Mouse (Mus musculus) bone marrow macrophage, adult 2 months (primary cell): ENCODE data around the gene Hist2h2be.

Experiments
- CTCF ChIP-seq: IDR thresholded peaks from 2 replicates; pipeline ENCODE4 v1.5.1; 2012; ENCODE audit warnings: low read depth, mild to moderate bottlenecking, low read length, moderate library complexity
- POLR2A ChIP-seq: IDR thresholded peaks from 2 replicates; pipeline ENCODE4 v1.6.1; 2012; ENCODE audit warnings: mild to moderate bottlenecking, low read depth, low read length, borderline replicate concordance

GRCm38 (mm10) chr3:96178427-96178826, 42.5 kb upstream of the Hist2h2be start:
- TF ChIP-seq CTCF (no peak), POLR2A (no peak)
